Mouse (Mus musculus): ENCODE measurements at regions not wholly inside any gene's neighbourhood (a gene's known extent, or its start where the extent isn't known, plus 50 kb on each side); places are given as distances from the start of the nearest gene placed in this dataset.
"Not testable (repeated sequence)": the region's sequence is repeated elsewhere in the genome, so short reads cannot be mapped to it uniquely, and the experiment has no call there.

GRCm38 (mm10) chr16:12516834-12517685 is 533.1 kb downstream of the Shisa9 start:
- DNase-seq (ENCODE audit: low spot score in 2 of 2): no peak

- no peak for DNase-seq (ENCODE audit: low spot score in 2 of 2)
Observed at GRCm38 (mm10) chr16:12518264-12518663, 534.4 kb downstream of the Shisa9 start.

- no peak for DNase-seq (ENCODE audit: low spot score in 2 of 2)
Observed at GRCm38 (mm10) chr16:12521711-12522476, 538.0 kb downstream of the Shisa9 start.

- no peak for DNase-seq (ENCODE audit: low spot score in 2 of 2)
Observed at GRCm38 (mm10) chr16:12548462-12548861, 561.0 kb upstream of the Ercc4 start.

- peak in 1 of 2 experiments; percentile 4 for DNase-seq (ENCODE audit: low spot score in 2 of 2)
Observed at GRCm38 (mm10) chr16:12588889-12589288, 520.6 kb upstream of the Ercc4 start.

GRCm38 (mm10) chr16:12608259-12608658 is 501.2 kb upstream of the Ercc4 start:
- no peak for DNase-seq (ENCODE audit: low spot score in 2 of 2)

GRCm38 (mm10) chr16:12611106-12611505 is 498.4 kb upstream of the Ercc4 start:
- DNase-seq (ENCODE audit: low spot score in 2 of 2): no peak

GRCm38 (mm10) chr16:12617781-12618180 is 491.7 kb upstream of the Ercc4 start:
- no peak for DNase-seq (ENCODE audit: low spot score in 2 of 2)

GRCm38 (mm10) chr16:12632533-12632932 is 477.0 kb upstream of the Ercc4 start:
- no peak for DNase-seq (ENCODE audit: low spot score in 2 of 2)

- DNase-seq (ENCODE audit: low spot score in 2 of 2): peak; percentile 43 to 53
Observed at GRCm38 (mm10) chr16:12638971-12639640, 470.4 kb upstream of the Ercc4 start.

GRCm38 (mm10) chr16:12643053-12643452 is 466.4 kb upstream of the Ercc4 start:
- DNase-seq (ENCODE audit: low spot score in 2 of 2): no peak

- DNase-seq (ENCODE audit: low spot score in 2 of 2): no peak
Observed at GRCm38 (mm10) chr16:12644621-12645020, 464.9 kb upstream of the Ercc4 start.

GRCm38 (mm10) chr16:12652180-12652579 is 457.3 kb upstream of the Ercc4 start:
- no peak for DNase-seq (ENCODE audit: low spot score in 2 of 2)

- not testable (repeated sequence) for DNase-seq (ENCODE audit: low spot score in 2 of 2)
Observed at GRCm38 (mm10) chr16:12673656-12674055, 435.8 kb upstream of the Ercc4 start.

GRCm38 (mm10) chr16:12681474-12681873 is 428.0 kb upstream of the Ercc4 start:
- DNase-seq (ENCODE audit: low spot score in 2 of 2): peak; percentile 5 to 12

- no peak for DNase-seq (ENCODE audit: low spot score in 2 of 2)
Observed at GRCm38 (mm10) chr16:12685816-12686215, 423.7 kb upstream of the Ercc4 start.

- DNase-seq (ENCODE audit: low spot score in 2 of 2): no peak
Observed at GRCm38 (mm10) chr16:12691776-12692175, 417.7 kb upstream of the Ercc4 start.

GRCm38 (mm10) chr16:12692739-12693292 is 416.7 kb upstream of the Ercc4 start:
- no peak for DNase-seq (ENCODE audit: low spot score in 2 of 2)

- DNase-seq (ENCODE audit: low spot score in 2 of 2): no peak
Observed at GRCm38 (mm10) chr16:12693346-12693745, 416.1 kb upstream of the Ercc4 start.

- DNase-seq (ENCODE audit: low spot score in 2 of 2): no peak
Observed at GRCm38 (mm10) chr16:12694646-12695045, 414.8 kb upstream of the Ercc4 start.

GRCm38 (mm10) chr16:12696939-12697621 is 412.4 kb upstream of the Ercc4 start:
- DNase-seq (ENCODE audit: low spot score in 2 of 2): no peak

Measured in right cerebral cortex, adult 2 months (tissue).